Mouse (Mus musculus) spleen, adult 10 weeks (tissue): ENCODE measurements around the gene Eml3. TPM values are rescaled to one million over a fixed set of nuclear protein-coding genes. Genes with fewer than 3 reads are reported as not detected.

ENCODE experiments used
- polyA plus RNA-seq: library from polyadenylated mRNA; stranded (reverse); fragments of 350-450 nt; fragmentation: Illumina TruSeq; extraction: RNeasy Lipid Tissue Mini Kit (QIAGEN cat#74804); gene quantifications from one replicate; pipeline ENCODE4 v1.2.3, GENCODE M21; 2015; ENCODE audit warnings: low replicate concordance; ENCODE audit not compliant: insufficient read depth

The Eml3 gene
- polyA plus RNA-seq, result 68.8 TPM

DNA sequence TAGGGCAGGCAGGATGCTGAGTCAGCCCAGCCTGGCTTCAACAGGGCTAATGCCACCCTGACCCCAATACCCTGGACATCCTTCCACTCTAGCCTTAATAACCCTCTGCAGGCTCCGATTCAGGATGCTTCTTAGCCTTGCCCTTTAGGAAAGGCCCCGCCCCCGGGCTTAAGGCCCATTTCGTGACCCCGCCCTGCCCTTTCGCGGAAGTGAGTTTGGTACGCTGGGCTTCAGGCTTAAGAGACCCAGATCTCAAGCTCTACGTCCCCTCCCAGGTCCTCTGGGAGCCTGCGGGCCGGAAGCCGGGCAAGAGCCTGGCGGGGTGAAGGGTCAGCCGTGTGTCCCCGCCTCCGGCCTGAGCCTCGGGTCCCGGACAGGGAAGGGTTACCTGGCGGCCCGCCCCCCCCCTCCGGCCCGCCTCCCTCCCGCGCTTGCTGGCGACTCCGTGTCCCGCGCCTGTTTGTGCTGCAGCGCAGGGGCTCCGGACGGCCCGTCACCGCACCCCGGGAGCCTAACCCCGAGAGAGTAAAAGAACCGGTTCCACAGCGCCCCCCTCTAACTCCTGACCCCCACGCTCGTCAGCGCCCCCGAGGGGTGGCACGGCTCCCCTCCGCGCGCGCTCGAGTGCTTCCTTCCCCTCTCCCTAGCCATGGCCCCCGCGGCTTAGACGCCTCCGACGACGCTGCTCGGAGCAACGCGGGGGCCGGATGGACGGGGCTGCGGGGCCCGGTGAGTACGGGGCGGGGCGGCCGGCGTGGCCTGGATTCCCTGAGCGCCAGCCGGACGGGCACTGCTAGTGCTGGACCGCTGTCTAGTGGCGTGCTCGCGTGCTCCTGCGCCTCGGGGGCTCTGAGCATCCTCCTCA is at the start of gene Eml3, which contains the start of gene Rom1:
Gene Eml3 (plus strand): TSS at position 329 of the 865 bp plus-strand sequence.
Gene Rom1 (minus strand): TSS at position 133 of the 865 bp plus-strand sequence.

DNA sequence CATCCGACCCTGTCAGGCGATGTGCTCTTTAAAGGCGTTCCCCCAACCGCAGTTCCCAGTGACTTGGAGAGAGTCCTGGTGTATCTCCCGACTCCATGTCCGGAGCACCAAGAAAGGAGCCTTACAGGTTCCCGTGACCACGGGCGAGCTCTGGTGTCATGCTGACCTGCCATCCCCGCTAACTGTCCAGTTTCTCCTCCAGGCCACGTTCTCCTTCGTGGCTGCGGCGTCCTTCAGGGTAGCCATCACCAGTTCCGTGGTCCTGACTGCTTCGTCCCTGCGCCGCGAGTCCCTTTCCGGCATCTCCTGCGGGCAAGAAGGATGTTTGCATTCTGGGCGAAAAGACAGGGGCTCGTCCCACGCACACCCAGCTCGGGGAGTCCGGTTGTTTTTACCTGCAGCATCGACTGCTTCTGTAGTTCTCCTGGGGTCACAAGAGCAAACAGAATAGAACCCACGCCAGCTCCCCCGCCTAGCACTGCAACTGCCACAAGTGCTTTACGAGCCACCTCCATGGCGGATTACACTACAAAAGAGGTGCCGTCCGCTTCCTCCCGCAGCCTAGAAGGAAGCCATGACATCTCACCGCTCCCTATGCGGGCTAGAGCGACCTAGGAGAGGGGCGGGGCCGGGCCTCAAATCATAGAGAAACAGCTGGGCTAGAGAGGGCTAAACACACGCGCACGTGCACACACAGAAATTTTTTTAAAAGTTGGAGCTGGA is 48.9 kb upstream of the Eml3 start, which contains the start of gene Uqcc3:
Gene Uqcc3 (minus strand): TSS at position 613 of the 723 bp plus-strand sequence.

DNA sequence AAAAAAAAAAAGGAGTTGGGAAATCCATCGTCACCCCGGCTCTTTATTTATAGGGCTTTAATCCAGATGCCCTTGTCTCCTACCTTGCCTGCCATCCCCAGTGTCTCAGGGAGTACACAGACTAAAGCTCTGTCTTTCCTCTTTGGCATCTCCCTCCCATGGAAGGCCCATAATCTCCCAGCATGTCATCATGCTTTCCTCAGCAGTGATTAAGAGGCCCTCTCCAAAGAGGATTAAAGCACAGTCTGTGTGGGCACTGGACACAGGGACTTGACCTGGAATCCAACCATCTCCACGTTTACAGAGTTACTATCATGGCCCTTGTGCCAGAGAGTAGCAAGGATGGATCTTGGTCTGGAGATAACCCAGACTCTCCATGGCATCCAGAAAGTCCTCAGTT is 45.7 kb upstream of the Eml3 start, which contains the start of the genes Lbhd1 and Gm49403:
Gene Lbhd1 (plus strand): TSS at position 117 of the 400 bp plus-strand sequence.
Gene Gm49403 (plus strand): TSS at position 315 of the 400 bp plus-strand sequence.

DNA sequence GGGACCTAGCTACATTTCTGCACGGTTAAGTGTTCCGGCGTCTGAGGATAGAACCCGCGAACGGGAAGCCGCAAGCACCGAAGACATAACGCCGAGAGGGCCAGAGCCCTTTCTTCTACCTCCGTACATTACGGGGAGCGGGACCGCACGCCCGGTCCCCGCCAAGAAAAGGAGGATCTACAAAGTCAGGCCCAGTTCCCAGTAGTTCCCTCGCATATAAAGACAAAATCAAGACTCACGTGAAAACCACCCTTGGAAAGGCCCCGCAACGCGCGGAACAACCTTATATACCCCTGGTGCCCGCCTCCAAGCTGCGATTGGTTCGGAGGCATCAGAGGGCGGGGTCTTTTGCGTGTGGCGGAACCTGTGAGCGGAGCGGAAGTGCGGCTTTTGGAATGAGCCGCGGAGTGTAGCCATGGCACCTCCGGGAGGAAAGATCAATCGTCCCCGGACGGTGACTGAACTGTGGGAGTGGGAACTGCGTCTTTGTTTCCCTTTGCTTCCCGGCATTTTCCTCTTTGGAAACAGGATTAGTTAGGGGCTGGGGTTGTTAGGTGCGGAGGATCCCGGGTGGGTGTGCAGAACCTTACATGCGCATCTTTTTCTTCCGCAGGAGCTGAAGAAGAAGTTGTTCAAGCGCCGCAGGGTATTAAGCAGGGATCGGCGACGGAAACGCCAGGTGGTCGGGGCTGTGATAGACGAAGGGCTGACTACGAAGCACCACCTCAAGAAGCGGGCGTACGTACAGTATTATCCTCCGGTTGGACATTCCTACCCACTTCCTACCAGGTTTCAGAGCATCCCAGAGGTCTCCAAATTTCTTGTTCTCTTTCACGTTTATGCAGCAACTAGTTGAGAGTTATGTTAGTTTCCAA is 40.6 kb upstream of the Eml3 start, which contains the start of the genes 1810009A15Rik and Gm49416:
Gene 1810009A15Rik (plus strand): TSS at position 343 of the 875 bp plus-strand sequence.
Gene Gm49416 (plus strand): TSS at position 416 of the 875 bp plus-strand sequence.

DNA sequence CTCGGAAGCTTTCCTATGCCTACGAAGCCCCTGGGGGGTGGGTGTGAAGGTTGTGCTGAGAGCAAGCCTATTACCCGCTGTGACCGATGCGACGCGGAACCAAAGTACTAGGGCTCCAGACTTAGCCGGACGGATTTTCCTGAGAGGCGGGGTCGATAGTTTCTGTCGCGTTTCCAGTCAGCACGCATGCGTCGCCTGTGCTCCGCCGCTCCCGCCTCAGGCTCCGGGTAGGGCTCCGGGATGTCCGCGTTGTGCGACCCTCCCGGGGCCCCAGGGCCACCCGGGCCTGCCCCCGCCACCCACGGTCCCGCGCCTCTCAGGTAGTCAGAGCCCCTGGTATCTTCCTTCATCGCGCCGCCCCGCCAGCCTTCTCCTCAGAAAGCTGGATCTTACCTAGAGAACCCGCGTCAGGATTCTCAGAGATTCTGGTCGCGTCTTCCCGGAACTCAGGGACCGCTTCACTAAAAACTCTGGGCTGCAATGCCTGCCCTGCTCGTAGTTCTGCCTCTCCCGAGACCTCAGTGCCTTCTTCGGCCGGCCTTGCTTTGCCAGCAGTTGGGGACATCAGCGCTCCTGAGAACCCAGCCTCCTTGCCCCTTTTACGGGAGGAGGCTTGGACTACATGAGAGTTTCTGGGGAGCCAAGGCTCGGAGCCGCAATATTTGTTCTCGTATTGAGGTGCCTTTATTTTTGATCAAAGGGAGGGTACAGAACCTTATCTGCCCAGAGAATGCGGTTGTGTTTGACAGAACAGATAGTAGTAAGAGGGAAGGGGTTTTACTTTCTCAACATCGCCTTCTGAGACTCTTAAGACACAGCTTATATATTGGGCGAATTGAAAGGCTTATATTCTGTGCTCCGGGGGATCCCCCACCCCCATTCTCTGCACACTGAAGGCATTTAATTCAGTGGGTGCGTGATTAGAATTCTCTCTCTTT is 36.3 kb upstream of the Eml3 start, which contains the start of gene Ints5:
Gene Ints5 (plus strand): TSS at position 177 of the 938 bp plus-strand sequence.

DNA sequence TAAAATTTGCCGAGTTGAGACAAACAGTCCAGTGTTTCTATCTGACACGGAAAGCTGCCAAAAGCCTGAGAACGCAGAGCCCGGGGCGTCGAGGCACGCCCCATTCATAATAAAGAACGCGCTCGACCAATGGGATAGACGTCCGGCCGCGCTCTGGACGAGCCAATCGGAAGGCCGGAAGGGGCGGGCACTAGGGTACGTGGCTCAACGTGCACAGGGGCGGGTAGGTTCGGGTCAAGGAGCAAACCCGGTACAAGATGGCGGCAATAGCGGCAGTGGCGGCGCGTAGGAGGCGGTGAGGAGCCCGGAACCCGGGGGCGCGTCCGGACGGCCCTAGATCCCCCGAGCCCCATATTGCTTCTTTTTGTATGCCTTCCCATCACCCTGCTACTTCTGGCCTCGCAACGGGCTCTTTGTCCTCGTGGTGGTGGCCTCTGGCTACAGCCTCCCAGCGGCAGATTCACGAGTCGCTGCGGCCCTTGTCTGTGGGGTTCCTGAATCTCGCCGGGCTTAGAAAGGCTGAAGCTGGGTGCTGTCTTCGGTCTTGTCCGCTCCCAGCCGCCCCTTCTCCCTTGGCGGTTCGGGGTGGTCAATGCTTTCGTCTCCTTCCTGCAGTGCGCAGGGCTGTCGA is 31.4 kb upstream of the Eml3 start, which contains the start of gene Ganab:
Gene Ganab (plus strand): TSS at position 207 of the 631 bp plus-strand sequence.

DNA sequence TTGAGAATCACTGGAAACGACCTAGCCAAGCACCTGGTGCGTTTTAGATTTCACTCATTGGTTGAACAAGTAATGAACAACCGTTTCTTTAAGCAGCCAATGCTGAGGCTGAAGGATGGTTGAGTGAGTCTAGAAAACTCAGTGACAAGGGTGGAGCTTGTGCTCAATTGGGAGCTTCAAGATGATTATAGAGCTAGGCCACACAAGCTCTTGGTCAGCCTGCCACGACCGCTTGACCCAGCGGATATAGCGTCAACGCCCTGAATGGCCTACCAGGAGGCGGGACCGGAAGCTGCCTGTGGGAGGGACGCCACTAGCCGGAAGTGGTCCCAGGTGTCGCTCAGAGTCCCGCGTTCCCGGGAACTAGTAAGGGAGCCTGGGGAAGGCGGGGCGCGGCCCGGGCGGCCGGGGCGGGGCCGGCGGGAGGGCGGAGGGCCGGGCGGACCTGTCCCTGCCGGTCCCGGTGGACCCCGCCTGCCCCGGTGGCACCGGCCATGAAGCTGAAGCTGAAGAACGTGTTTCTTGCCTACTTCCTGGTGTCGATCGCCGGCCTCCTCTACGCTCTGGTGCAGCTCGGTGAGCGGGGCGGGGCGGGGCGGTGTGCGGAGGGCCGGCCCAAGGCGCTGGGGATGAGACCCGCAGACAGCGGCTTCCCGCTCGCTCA is 9.1 kb upstream of the Eml3 start, which contains the start of gene B3gat3:
Gene B3gat3 (plus strand): TSS at position 302 of the 664 bp plus-strand sequence.

DNA sequence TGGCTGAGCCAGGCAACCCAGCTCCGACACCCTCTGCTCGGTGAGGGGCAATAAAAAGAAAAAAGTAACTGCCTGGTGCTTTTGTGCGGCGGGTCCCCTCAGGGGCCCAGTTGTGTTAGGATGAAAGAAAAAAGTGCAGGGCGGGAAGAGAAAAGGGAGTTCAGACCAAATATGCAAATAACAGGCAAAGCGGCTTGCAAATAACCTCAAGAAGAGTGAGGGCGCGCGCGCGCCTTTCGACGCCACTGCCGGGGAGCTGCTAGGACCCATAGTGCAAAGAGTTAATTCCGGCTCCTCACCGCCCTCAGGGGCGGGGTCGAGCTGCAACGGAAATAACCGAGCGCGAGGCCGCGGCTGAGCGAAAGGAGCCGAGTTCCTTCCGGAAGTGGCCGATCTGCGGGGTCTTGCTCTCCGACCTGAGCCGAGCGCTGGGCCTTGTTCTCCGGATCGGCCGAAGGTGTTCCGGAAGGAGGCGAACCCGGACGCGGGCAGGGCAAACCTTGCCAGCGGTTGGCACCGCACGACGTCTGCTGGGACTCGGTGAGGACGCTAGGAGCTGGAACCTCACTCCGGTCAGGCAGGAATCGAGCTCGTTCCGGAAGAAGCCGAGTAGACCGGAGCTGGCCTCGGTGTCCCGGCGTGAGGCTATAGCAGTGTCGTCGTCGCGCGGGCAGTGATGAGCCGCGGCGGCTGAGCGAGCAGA is 12.3 kb downstream of the Eml3 start, which contains the start of gene Mta2:
Gene Mta2 (plus strand): TSS at position 361 of the 703 bp plus-strand sequence.

DNA sequence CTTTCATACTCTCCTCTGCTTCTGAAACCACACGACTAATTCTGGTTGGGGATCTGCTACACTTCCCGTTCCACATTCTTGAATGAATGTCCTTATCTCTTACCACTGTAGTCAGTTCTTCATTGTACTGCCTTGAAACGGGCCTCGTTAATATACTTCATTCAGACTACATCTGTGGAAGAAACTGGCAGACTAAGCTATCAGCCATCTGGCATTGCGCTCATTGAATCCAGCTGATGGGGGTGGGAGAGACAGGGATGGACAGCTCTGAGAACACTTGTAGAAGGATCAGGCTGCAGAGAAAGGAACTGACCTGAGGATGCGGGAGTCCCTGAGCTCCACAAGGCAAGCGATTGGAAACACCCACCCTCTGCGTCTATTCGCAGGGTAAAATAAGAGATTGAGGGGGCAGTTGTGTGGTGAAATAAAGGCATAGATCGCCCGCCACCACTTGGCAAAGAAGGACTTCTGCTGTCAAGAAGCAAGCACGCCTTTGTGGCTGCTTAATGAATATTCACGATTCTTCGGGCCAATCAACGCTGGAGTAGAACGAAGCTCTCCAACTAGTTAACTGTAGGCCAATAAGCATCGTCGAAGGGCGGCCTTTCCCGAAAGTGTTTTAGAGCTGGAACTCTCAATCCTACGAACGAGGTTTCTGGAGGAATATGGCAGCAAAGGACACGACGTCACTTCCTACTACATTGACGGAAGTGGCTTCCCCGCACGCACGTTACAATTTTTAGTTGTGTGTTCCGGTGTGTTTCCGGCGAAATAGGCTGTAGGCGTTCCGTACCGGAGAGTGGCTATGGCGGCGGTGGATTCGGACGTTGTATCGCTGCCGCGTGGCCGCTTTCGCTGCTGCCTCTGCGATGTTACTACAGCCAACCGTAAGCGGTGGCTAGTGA is 24.0 kb downstream of the Eml3 start, which contains the start of gene Tut1:
Gene Tut1 (plus strand): TSS at position 713 of the 905 bp plus-strand sequence.

DNA sequence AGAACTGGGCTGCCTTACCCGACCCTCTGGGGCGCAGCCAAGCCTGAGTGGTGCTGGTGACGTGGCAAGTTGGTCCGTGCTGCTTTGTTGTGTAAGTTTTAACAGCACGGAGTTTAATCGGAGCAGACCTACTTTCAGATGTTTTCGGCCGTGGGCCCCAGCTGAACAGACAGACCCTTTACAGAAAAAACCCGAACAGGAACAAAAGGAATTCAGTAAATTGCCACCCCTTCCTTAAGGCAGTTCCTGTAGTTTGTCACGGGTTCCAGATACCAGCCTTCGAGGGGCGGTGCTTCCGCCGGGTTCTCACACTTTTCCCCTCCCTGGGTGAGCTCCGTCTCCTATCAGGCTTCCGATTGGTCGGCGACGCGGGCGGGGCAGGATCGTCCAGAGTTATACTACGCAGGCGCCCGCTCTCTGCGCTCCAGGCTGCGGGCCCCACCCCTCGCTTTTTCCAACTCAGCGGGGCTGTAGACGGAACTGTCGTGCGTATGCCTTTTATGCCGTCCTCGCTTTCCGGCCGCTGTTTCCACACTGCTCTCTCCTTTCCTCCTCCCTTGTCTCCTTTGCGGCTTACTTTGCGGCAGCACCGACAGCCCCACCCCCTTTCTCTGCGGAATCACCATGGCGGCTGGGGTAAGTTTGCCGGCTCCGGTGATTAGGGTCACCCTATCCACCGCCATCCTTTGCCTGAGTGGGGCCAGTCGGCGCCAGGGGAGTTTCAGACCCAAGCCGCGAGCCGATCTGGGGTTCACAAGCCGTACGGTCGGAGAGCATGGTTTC is 37.4 kb downstream of the Eml3 start, which contains the start of gene Eef1g:
Gene Eef1g (plus strand): TSS at position 452 of the 783 bp plus-strand sequence.

DNA sequence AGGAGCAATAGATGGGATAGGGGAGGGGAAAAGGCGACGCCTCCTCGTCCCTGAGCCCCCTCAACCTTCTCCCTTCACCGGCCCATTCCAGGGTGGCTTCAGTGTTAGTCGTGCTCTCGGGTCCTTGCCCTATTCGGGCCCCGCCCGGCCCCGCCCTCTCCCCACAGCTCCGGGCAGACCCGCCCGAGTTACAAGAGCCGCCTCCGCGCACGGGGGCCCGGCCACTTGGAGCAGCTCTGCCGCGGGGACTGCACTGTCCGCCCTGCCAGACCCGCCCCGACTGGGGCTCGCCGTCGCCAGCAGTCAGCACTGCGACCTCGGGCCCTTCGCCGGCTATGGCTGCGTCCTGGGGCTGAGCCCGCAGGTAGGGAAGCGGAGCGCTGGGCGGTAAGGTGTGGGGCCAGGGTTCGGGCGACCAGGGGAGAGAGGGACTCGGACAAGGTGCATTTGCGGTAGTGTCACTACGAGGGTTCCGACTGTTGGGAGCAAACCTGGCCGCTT is 59.8 kb downstream of the Eml3 start, which contains the start of gene Ahnak:
Gene Ahnak (plus strand): TSS at position 219 of the 501 bp plus-strand sequence.

Other genes with a start within 250 kb of the Eml3 start
- gene Slc3a2, start 206.2 kb upstream of the Eml3 start, polyA plus RNA-seq, result 149 TPM
- 70.3 TPM for gene Wdr74, start 193.7 kb upstream of the Eml3 start, polyA plus RNA-seq
- gene 1700092M07Rik, start 188.8 kb upstream of the Eml3 start, polyA plus RNA-seq, result not detected
- gene Stx5a, start 188.1 kb upstream of the Eml3 start, polyA plus RNA-seq, result 145 TPM
- 395 TPM for gene Nxf1, start 172.5 kb upstream of the Eml3 start, polyA plus RNA-seq
- gene Tmem223, start 158.6 kb upstream of the Eml3 start, polyA plus RNA-seq, result 36.9 TPM
- 89.0 TPM for gene Tmem179b, start 155.1 kb upstream of the Eml3 start, polyA plus RNA-seq
- 4.8 TPM for gene Taf6l, start 143.1 kb upstream of the Eml3 start, polyA plus RNA-seq
- 131 TPM for gene Polr2g, start 131.0 kb upstream of the Eml3 start, polyA plus RNA-seq
- 3.1 TPM for gene Zbtb3, start 127.0 kb upstream of the Eml3 start, polyA plus RNA-seq
- 67.2 TPM for gene Ttc9c, start 110.2 kb upstream of the Eml3 start, polyA plus RNA-seq
- gene Hnrnpul2, start 109.5 kb upstream of the Eml3 start, polyA plus RNA-seq, result 172 TPM
- gene AC129217.1, start 99.8 kb upstream of the Eml3 start, polyA plus RNA-seq, result not detected
- gene Bscl2, start 92.1 kb upstream of the Eml3 start, polyA plus RNA-seq, result 33.6 TPM
- 0.14 TPM for gene Gng3, start 90.4 kb upstream of the Eml3 start, polyA plus RNA-seq
- 0.33 TPM for gene Lrrn4cl, start 78.8 kb upstream of the Eml3 start, polyA plus RNA-seq
- 103 TPM for gene Ubxn1, start 58.1 kb upstream of the Eml3 start, polyA plus RNA-seq
- 14.9 TPM for gene Uqcc3, start 48.6 kb upstream of the Eml3 start, polyA plus RNA-seq
- gene Lbhd1, start 45.8 kb upstream of the Eml3 start, polyA plus RNA-seq, result 85.8 TPM
- gene Gm49403, start 45.6 kb upstream of the Eml3 start, polyA plus RNA-seq, result not detected
- 31.6 TPM for gene 1810009A15Rik, start 40.7 kb upstream of the Eml3 start, polyA plus RNA-seq
- not detected for gene Gm49416, start 40.6 kb upstream of the Eml3 start, polyA plus RNA-seq
- gene Ints5, start 36.5 kb upstream of the Eml3 start, polyA plus RNA-seq, result 8.5 TPM
- gene Ganab, start 31.5 kb upstream of the Eml3 start, polyA plus RNA-seq, result 156 TPM
- gene B3gat3, start 9.2 kb upstream of the Eml3 start, polyA plus RNA-seq, result 44.8 TPM
- 3.7 TPM for gene Rom1, start 196 bp upstream of the Eml3 start, polyA plus RNA-seq
- gene Mta2, start 12.3 kb downstream of the Eml3 start, polyA plus RNA-seq, result 192 TPM
- gene Tut1, start 24.3 kb downstream of the Eml3 start, polyA plus RNA-seq, result 24.7 TPM
- 623 TPM for gene Eef1g, start 37.5 kb downstream of the Eml3 start, polyA plus RNA-seq
- 88.3 TPM for gene Ahnak, start 59.7 kb downstream of the Eml3 start, polyA plus RNA-seq
- not detected for gene Scgb1a1, start 158.4 kb downstream of the Eml3 start, polyA plus RNA-seq
- gene Asrgl1, start 206.1 kb downstream of the Eml3 start, polyA plus RNA-seq, result 23.5 TPM